Mouse (Mus musculus): ENCODE data around the gene Prpsap2.

DNA sequence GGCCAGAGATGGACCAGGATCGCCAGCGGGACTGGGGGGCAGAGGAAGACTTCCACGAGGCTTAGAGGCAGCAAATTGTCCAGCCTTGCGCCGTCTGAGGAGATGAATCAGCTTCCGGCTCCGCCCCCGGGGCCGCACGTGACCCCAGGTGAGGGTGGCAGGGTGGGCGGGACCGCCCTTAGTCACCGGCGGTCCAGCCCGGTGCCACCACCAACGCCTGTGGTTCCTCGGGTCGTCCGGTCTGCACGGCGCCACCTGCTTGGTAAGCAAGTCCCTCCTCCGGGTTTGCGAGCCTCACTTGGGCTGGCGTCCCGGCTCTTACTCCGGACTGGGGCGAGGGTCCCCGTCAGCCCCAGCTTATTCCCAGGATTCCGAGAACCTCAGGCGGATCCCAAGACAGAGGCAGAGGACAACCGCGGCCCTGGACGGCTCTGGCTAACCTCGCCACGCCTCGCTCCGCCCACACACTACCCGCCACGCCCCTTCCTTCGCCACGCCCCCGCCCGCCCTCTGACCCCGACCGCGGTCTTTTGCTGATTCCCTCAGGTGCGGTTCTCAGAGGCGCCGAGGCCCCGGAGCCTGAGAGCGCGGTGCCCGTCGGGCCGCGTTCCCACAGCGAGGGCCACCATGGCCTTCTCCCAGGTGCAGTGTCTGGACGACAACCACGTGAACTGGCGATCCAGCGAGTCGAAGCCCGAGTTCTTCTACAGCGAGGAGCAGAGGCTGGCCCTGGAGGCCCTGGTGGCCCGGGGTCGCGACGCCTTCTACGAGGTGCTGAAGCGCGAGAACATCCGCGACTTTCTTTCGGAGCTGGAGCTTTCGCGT, 77.8 kb downstream of the Prpsap2 start, which contains the start of gene Fam83g:
- TF ChIP-seq NANOG (IDR thresholded peaks at IDR 0.05; ENCODE audit: borderline replicate concordance, low read length) (no peak), CTCF (conservative IDR thresholded peaks at IDR 0.05; ENCODE audit: low read length) (no peak)

Data from E14TG2a.4 (cell line).